Mouse (Mus musculus): ENCODE data around the gene Unc5b. TPM values are rescaled to one million over a fixed set of nuclear protein-coding genes. Genes with fewer than 3 reads are reported as not detected.

Unc5b gene
- polyA plus RNA-seq, 1 experiment from 2014 or later = 4.0 TPM

DNA sequence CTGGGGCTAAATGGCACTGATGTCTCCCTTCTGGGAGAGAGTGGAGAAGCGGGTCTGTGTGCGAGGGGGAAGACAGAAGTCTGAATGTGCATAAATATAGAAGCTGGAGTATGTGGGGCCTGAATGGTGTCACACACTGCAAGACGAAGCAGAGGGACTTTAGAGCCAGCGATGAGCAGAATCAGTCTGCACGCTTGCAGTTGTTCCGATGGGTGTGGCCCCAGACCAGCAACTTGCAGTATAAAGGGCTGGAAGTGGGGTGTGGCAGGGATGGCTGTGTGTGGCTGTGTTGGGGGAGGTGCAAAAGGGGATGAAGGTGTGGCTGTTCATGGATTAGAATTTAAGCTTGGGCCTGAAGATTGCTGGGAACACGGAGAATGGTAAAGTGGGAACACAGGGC is 62.8 kb downstream of the Unc5b start:
- no peak for ATAC-seq (ENCODE audit: insufficient read depth, low FRiP score, low read depth)
- no peaks in the 10 kb centered on the region for H3K36me3 ChIP-seq

DNA sequence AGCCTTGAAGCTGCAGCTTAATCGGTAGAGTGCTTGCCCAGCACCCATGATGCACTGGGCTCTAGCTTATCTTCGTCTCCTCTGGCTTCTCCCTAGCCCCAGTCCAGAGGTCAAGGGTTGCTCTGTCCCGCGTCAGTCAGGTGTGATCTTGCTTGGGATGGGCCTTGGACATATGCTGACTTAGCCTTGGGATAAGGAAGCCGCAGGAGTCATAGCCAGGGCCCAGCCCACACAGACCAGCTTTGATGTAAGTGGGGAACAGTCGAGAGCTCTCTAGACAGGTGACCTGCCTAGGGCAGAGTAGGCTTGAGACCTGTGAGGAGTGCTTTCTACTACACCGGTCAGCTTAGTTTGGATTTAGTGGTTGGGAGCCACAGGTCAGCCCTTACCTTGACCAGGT is 64.0 kb downstream of the Unc5b start:
- Histone ChIP-seq H3K4me1 (no peaks in the 10 kb centered on the region), H3K36me3 (no peaks in the 10 kb centered on the region)

More for the DNA sequence above, 62.8 kb downstream of the Unc5b start:
- no peaks in the 10 kb centered on the region for H3K4me1 ChIP-seq
- H3K27ac ChIP-seq = no peak overlapping the region
- H3K4me2 ChIP-seq = no peak overlapping the region
- no peak overlapping the region for H3K4me3 ChIP-seq (replicated peaks)
- no peaks in the 10 kb centered on the region for H3K27me3 ChIP-seq (replicated peaks)
- no peaks in the 10 kb centered on the region for H3K9me3 ChIP-seq
- 75% methylated on average over 7 of the region's 7 CpGs for WGBS
- no peak overlapping the region for H3K9ac ChIP-seq

DNA sequence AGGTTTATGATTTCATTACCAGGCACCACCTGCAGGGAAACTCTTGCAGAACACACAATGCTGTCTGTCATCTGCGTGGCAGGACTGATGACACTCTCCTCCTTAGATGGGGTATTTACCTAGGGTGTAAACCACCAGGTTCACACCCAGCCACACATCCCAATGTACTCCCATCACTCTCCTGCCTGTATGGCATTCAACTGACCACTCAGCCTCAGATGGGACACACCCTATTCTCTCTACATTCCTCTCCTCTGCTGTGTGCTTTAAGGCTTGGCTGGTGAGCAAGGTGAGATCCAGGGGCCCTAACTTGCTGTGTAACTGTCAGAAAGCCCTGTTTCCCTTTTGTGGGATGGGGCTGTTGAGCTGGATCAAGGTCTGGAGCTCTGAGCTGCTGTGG is 69.3 kb downstream of the Unc5b start:
- H3K9ac ChIP-seq = no peak overlapping the region
- no peak overlapping the region for H3K27ac ChIP-seq
- H3K4me1 ChIP-seq = no peaks in the 10 kb centered on the region
- no peak for ATAC-seq (ENCODE audit: insufficient read depth, low FRiP score, low read depth)
- WGBS = 74% methylated on average over 1 of the region's 1 CpGs
- no peaks in the 10 kb centered on the region for H3K27me3 ChIP-seq (replicated peaks)
- H3K4me2 ChIP-seq = no peak overlapping the region
- H3K4me3 ChIP-seq (replicated peaks) = no peak overlapping the region
- no peaks in the 10 kb centered on the region for H3K36me3 ChIP-seq
- no peaks in the 10 kb centered on the region for H3K9me3 ChIP-seq

More for the DNA sequence above, 64.0 kb downstream of the Unc5b start:
- 0 out of 2 replicates have a peak, but pooled peaks have one; percentile 33 for ATAC-seq (ENCODE audit: insufficient read depth, low FRiP score, low read depth)
- WGBS = 80% methylated on average over 7 of the region's 7 CpGs
- Histone ChIP-seq H3K4me2 (no peak overlapping the region), H3K9ac (no peak overlapping the region), H3K4me3 (replicated peaks) (no peak overlapping the region), H3K27me3 (replicated peaks) (no peaks in the 10 kb centered on the region), H3K9me3 (no peaks in the 10 kb centered on the region), H3K27ac (no peak overlapping the region)

DNA sequence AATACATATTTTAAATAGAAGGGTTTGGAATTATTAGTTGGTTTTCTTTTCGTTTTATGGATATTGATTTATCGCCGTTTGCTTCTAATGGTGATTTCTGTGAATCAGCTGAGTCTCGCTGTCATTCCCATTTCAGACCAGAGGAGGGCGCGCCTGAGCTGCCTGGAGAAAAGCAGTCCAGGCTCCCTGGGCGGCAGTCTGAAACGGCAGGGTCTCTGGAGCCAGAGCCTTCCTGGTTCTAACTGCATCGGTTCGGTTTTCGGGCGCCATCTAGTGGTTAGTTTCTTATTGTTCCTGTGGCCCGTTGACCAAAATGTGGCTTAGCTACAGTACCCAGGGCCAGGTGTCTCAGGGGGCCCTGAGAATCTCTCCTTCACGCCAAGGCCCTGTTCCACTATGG is 71.0 kb downstream of the Unc5b start:
- no peaks in the 10 kb centered on the region for H3K36me3 ChIP-seq
- no peaks in the 10 kb centered on the region for H3K4me1 ChIP-seq
- no peak overlapping the region for H3K4me2 ChIP-seq
- no peak overlapping the region for H3K27ac ChIP-seq
- H3K9ac ChIP-seq = no peak overlapping the region
- whole genome bisulfite sequencing = 7% methylated on average over 14 of the region's 14 CpGs
- H3K27me3 ChIP-seq (replicated peaks) = no peaks in the 10 kb centered on the region
- no peak overlapping the region for H3K4me3 ChIP-seq (replicated peaks)
- H3K9me3 ChIP-seq = no peaks in the 10 kb centered on the region
- ATAC-seq (ENCODE audit: insufficient read depth, low FRiP score, low read depth) = peak; percentile 73

DNA sequence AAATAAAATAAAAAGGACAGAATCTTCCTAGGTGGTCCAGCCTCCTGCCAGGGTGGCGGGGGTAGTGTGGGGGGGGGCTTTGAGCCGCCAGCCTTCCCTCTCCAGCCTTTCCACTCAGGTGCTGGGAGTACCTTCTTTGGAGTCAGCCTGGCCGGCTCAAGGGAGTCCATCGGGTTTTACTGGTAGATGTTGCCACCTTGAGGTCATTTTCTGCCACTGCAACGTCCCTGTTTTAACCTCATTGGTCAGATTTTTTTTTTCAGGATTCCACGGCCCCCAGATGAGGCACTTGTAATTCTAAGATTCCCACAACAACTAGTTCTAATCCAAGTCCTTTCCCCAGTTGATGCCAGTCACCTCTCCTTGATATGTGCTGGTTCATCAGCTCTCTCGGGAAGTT is 74.4 kb downstream of the Unc5b start:
- no peak overlapping the region for H3K9ac ChIP-seq
- H3K4me1 ChIP-seq = peaks cover 6% of the 10 kb centered on the region
- H3K9me3 ChIP-seq = no peaks in the 10 kb centered on the region
- H3K27me3 ChIP-seq (replicated peaks) = no peaks in the 10 kb centered on the region
- no peak for ATAC-seq (ENCODE audit: insufficient read depth, low FRiP score, low read depth)
- no peak overlapping the region for H3K4me3 ChIP-seq (replicated peaks)
- no peak overlapping the region for H3K27ac ChIP-seq
- 8% methylated on average over 7 of the region's 7 CpGs for WGBS
- H3K36me3 ChIP-seq = no peaks in the 10 kb centered on the region
- H3K4me2 ChIP-seq = no peak overlapping the region

DNA sequence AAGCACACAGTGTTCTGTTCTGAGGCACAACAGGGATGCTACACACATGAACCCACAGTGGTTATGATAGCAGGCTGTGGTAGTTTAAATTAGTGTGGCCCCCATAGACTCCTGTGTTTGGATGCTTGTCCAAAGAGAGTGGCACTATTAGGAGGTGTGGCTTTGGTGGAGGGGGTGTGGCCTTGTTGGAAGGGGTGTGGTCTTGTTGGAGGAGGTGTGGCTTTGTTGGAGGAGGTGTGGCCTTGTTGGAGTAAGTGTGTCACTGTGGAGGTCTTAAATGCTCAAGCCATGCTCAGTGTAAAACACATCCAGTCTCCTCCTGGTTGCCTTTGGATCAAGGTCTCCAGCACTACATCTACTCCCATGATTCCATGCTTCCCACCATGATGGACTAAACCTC is 75.2 kb downstream of the Unc5b start:
- ATAC-seq (ENCODE audit: insufficient read depth, low FRiP score, low read depth) = no peak

DNA sequence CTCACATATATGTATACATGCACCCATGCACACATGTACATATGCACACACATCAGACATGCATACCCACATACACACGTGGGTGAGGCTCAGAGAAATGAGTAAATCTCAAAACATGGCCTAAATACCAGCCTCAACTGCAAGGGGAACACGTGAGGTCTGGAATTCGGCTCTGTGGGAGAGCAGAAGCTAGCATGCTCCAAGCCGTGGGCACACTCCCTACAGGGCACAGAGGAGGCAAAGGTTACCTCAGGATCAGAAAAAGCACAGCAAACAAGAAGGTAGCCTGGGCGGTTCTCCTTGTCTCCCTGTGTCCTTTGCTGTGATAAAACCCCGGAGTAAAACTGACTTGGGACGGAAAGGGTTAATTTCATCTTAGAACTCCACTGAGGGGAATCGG is 77.4 kb downstream of the Unc5b start:
- no peak overlapping the region for H3K27ac ChIP-seq
- H3K27me3 ChIP-seq (replicated peaks) = no peaks in the 10 kb centered on the region
- no peak overlapping the region for H3K4me2 ChIP-seq
- WGBS = 75% methylated on average over 8 of the region's 8 CpGs
- H3K36me3 ChIP-seq = no peaks in the 10 kb centered on the region
- no peaks in the 10 kb centered on the region for H3K9me3 ChIP-seq
- peaks cover 6% of the 10 kb centered on the region for H3K4me1 ChIP-seq
- no peak for ATAC-seq (ENCODE audit: insufficient read depth, low FRiP score, low read depth)
- no peak overlapping the region for H3K9ac ChIP-seq
- no peak overlapping the region for H3K4me3 ChIP-seq (replicated peaks)

More for the DNA sequence above, 75.2 kb downstream of the Unc5b start:
- Histone ChIP-seq H3K27me3 (replicated peaks) (no peaks in the 10 kb centered on the region), H3K27ac (no peak overlapping the region), H3K9ac (no peak overlapping the region), H3K4me2 (no peak overlapping the region), H3K4me1 (peaks cover 6% of the 10 kb centered on the region), H3K4me3 (replicated peaks) (no peak overlapping the region), H3K9me3 (no peaks in the 10 kb centered on the region), H3K36me3 (no peaks in the 10 kb centered on the region)

DNA sequence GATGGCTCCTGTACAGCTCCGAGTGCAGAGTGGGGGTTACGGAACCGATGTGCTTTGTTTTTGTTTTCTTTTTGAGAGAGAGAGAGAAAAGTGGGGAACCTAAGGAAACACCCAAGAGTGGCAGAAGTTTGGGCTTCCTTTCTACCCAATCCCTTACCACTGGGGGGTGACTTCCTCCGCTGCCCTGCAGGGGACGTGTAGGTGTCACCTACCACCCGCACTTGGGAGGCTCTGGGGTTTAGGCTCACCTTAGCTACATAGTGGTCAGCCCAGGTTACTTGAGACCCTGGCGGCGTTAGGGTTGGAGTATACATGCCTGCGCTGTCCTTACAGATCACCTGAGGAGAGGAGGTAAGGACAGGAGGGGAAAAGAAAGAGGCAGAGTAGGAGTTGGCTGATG is 78.1 kb downstream of the Unc5b start:
- no peaks in the 10 kb centered on the region for H3K27me3 ChIP-seq (replicated peaks)
- H3K9ac ChIP-seq = no peak overlapping the region; the same call in 1 of the 2 replicates
- no peak overlapping the region for H3K4me3 ChIP-seq (replicated peaks)
- H3K4me2 ChIP-seq = peak overlapping the region; percentile 79
- no peaks in the 10 kb centered on the region for H3K9me3 ChIP-seq
- peak overlapping the region; percentile 28; the same call in 1 of the 2 replicates for H3K27ac ChIP-seq
- H3K36me3 ChIP-seq = no peaks in the 10 kb centered on the region
- WGBS = 64% methylated on average over 9 of the region's 9 CpGs
- peaks cover 6% of the 10 kb centered on the region for H3K4me1 ChIP-seq
- ATAC-seq (ENCODE audit: insufficient read depth, low FRiP score, low read depth) = no peak

DNA sequence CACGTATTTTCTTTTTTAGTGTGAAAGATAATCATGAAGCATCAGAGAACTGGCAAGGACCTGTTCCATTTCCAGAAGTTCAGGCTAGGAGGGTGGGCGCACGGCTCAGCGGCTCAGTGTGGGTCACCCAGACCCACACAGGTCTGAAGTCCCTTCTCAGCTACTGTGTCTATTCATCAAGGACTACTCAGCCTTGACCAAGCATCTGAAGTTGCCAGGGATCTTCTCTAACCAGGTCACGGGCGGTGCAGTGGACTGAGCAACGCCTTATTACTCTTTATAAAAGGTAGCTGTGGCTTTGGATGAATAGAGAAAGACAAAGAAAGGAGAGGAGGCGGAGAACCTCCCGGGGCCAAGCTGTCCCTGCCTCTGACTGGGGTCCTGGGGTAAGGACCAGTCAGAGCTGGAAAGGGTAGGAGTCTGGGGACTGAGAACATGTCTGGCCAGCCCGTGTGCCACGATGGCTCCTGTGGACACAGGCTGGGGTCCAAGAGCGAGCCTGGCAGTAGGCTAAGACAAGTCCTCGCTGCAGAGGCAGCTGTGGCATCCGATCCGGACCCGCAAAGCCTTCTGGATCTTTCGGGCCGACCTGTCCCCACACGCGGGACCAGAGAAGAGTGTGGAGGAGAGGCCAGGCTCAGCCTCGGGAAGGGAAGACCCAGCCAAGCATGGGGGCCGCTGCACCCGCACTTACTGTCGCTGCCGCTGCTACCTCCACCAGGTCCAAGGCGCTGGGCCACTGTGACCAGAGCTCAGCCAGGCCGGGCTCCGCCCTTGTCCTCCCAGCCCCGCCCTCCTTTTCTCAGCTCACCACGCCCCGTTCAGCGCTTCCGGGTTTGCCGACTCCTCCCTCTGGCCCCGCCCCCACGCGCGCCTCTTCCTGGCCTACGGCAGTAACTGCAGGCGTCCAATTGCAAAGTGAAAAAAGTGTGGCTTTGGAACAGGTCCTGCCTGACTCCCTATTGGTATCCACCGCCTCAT is 79.1 kb downstream of the Unc5b start, which contains the start of gene Slc29a3:
TSS of gene Slc29a3 (minus strand) at position 755 of the 981 bp plus-strand sequence.
- H3K36me3 ChIP-seq = no peaks in the 10 kb centered on the region
- peak within 1 kb of the TSS; percentile 57 for H3K9ac ChIP-seq
- no peaks in the 10 kb centered on the region for H3K9me3 ChIP-seq
- peak; percentile 93 for ATAC-seq (ENCODE audit: insufficient read depth, low FRiP score, low read depth)
- H3K4me1 ChIP-seq = peaks cover 6% of the 10 kb centered on the region
- WGBS = 9% methylated on average over 41 of the region's 41 CpGs
- peak within 1 kb of the TSS; percentile 65 for H3K4me3 ChIP-seq (replicated peaks)
- peak within 1 kb of the TSS; percentile 79 for H3K4me2 ChIP-seq
- peak within 1 kb of the TSS; percentile 57 for H3K27ac ChIP-seq
- H3K27me3 ChIP-seq (replicated peaks) = no peaks in the 10 kb centered on the region

DNA sequence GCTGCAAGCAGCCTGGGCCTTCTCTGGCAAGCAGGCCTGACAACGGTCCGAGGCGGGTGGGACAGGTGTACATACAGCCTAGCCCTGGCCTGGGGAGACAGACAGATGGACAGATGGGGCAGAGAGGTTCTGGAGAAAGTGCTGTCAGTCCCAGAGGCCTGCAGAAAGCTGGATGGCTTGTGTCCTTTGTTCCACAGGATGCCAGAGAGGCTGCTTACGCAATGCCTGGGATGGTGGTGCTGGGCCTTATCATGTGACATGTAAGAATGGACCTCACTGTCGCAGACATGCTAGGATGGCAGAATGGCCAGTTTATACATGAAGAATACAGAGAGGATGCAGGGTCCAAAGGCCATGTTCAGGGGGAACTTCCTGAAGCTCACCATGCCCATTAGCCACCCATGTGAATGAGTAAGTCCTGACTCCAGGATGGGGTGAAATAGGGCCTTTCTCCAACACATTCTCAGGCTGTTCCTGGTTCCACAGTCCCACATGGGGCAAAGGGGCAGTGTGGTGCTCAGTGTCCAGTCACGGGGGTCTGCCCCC is 83.6 kb downstream of the Unc5b start:
- no peak overlapping the region for H3K9ac ChIP-seq
- H3K4me2 ChIP-seq = no peak overlapping the region
- no peak overlapping the region for H3K4me3 ChIP-seq (replicated peaks)
- peaks cover under 1% of the 10 kb centered on the region; the same call in 1 of the 2 replicates for H3K4me1 ChIP-seq
- H3K36me3 ChIP-seq = 0 out of 2 replicates have a peak, but pooled peaks cover 3% of the 10 kb centered on the region
- H3K27ac ChIP-seq = no peak overlapping the region
- no peaks in the 10 kb centered on the region for H3K27me3 ChIP-seq (replicated peaks)
- no peaks in the 10 kb centered on the region for H3K9me3 ChIP-seq
- 82% methylated on average over 6 of the region's 6 CpGs for WGBS
- ATAC-seq (ENCODE audit: insufficient read depth, low FRiP score, low read depth) = no peak

DNA sequence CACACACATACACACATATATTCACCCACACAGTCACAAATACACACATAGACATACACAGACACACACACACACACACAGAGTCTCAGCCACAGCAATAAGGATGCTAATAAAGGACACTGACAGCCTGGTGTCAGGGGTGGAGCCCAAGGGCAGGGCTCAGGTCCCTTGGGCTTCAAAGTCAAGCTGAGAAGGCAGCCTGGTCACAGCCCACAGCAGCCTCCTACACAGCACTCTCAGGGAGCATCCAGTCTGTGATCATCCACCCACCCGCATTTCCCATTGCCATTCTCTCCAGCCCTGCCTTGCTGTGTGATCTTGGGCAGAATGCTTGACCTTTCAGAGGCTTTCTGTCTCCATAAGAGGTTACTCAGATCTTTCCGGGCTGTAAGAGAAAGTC is 84.9 kb downstream of the Unc5b start:
- no peak overlapping the region for H3K4me3 ChIP-seq (replicated peaks)
- H3K27me3 ChIP-seq (replicated peaks) = no peaks in the 10 kb centered on the region
- H3K4me2 ChIP-seq = no peak overlapping the region
- no peak overlapping the region for H3K9ac ChIP-seq
- no peak overlapping the region for H3K27ac ChIP-seq
- 81% methylated on average over 2 of the region's 2 CpGs for WGBS
- H3K4me1 ChIP-seq = no peaks in the 10 kb centered on the region
- no peaks in the 10 kb centered on the region for H3K9me3 ChIP-seq
- 0 out of 2 replicates have a peak, but pooled peaks cover 6% of the 10 kb centered on the region for H3K36me3 ChIP-seq
- no peak for ATAC-seq (ENCODE audit: insufficient read depth, low FRiP score, low read depth)

Data from stomach, embryonic 15.5 days (tissue).